Mouse (Mus musculus): Measurements from ENCODE around the gene Aldh9a1. TPM values are rescaled to one million over a fixed set of nuclear protein-coding genes. Genes with fewer than 3 reads are reported as not detected.

The Aldh9a1 gene
- polyA plus RNA-seq, 1 experiment = 26.5 TPM

Other genes starting within 250 kb of the Aldh9a1 start
- gene Uck2, start 64.7 kb upstream of the Aldh9a1 start, polyA plus RNA-seq (2012; rRNA removed) = 9.5 and 12.4 TPM in 2 replicates
- 84.1 and 106 TPM in 2 replicates for gene Tmco1, start 41.6 kb upstream of the Aldh9a1 start, polyA plus RNA-seq (2012; rRNA removed)
- gene Mgst3, start 43.9 kb downstream of the Aldh9a1 start, polyA plus RNA-seq (2012; rRNA removed) = 252 and 380 TPM in 2 replicates
- gene Lrrc52, start 116.8 kb downstream of the Aldh9a1 start, polyA plus RNA-seq (2012; rRNA removed) = 0.14 and 0.19 TPM in 2 replicates
- 7.9 and 16.1 TPM in 2 replicates for gene Rxrg, start 248.4 kb downstream of the Aldh9a1 start, polyA plus RNA-seq (2012; rRNA removed)